Mouse (Mus musculus): ENCODE measurements around the gene Vmn2r79.
"Not testable (repeated sequence)": the region's sequence is repeated elsewhere in the genome, so short reads cannot be mapped to it uniquely, and the experiment has no call there.

The Vmn2r79 gene

GRCm38 (mm10) chr7:86995815-86996214, at the start of gene Vmn2r79:
Vmn2r79 (plus strand) TSS chr7:86996115.
- DNase-seq, result not testable (repeated sequence)

GRCm38 (mm10) chr7:86994700-86995099, 1.2 kb upstream of the Vmn2r79 start:
- DNase-seq, result no peak

GRCm38 (mm10) chr7:87026486-87026885, 30.6 kb downstream of the Vmn2r79 start:
- not testable (repeated sequence) for DNase-seq

- no peak for DNase-seq
These were observed 67.7 kb downstream of the Vmn2r79 start for GRCm38 (mm10) chr7:87063576-87063975.

Data from kidney, postnatal 10 days (tissue).